Mouse (Mus musculus) CD4-positive helper T cell, adult 2 months (primary cell): ENCODE results near the gene Tmsb15b2.
"Not testable (repeated sequence)": the region's sequence is repeated elsewhere in the genome, so short reads cannot be mapped to it uniquely, and the experiment has no call there.

Experiments used
- DNase-seq: peaks from one replicate; pipeline ENCODE4 v3.0.0-alpha.2; 2012; ENCODE audit warnings: low read depth, missing footprints, low spot score

Tmsb15b2 gene

DNA sequence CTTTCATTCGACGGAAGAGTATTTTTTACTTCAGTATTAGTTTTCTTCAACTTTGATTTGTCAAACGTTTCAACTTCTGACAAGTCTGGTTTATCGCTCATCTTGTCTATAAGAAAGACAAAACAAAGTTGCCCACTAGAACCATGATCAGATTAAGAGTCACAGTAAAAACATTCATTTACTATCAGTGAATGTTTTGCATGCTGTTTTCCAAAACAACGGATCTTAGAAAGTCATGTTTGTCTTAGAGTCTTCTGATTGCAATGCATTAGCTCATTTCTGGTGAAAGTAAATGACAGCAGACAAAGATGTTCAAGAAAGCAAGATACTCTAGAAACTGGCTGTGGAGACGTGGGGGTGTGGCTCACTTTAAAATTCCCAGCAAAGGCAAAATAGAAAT, at the start of gene Tmsb15b2:
Gene Tmsb15b2, minus strand, starts transcription at position 101 of the 400 bp plus-strand sequence.
- not testable (repeated sequence) for DNase-seq

- peak; percentile 56 for DNase-seq
Observed at GRCm38 (mm10) chrX:137019310-137019709, 44.0 kb upstream of the Tmsb15b2 start.

- no peak for DNase-seq
Observed at GRCm38 (mm10) chrX:137017668-137018067, 42.4 kb upstream of the Tmsb15b2 start.

GRCm38 (mm10) chrX:137015099-137015709, 39.9 kb upstream of the Tmsb15b2 start:
- peak; percentile 67 for DNase-seq

GRCm38 (mm10) chrX:136996256-136996655, 21.0 kb upstream of the Tmsb15b2 start:
- no peak for DNase-seq

DNA sequence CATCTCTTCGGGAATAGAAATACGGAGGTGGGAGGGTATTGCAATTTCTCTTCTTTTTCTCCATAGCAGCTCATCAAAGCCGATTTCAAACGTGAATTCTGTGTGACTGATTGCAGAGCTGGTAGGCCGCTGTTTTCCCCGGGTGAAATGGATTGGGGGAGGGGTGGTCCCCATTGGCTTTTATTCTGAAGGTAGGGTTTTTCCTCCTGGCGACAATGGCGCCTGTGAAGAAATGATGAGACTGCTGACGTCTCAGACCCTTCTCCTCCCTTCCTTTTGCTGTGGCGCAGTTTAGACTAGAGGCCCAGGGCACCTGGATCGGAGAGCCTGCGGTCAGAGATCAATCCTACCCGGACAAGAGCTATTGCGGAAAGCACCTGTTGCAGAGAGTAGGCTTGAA, 18.3 kb upstream of the Tmsb15b2 start:
- peak; percentile 4 for DNase-seq

- DNase-seq = peak; percentile 78
Observed at GRCm38 (mm10) chrX:136992978-136993547, 17.8 kb upstream of the Tmsb15b2 start, which contains the start of gene Zcchc18. Zcchc18 (plus strand) TSS chrX:136993155.

DNA sequence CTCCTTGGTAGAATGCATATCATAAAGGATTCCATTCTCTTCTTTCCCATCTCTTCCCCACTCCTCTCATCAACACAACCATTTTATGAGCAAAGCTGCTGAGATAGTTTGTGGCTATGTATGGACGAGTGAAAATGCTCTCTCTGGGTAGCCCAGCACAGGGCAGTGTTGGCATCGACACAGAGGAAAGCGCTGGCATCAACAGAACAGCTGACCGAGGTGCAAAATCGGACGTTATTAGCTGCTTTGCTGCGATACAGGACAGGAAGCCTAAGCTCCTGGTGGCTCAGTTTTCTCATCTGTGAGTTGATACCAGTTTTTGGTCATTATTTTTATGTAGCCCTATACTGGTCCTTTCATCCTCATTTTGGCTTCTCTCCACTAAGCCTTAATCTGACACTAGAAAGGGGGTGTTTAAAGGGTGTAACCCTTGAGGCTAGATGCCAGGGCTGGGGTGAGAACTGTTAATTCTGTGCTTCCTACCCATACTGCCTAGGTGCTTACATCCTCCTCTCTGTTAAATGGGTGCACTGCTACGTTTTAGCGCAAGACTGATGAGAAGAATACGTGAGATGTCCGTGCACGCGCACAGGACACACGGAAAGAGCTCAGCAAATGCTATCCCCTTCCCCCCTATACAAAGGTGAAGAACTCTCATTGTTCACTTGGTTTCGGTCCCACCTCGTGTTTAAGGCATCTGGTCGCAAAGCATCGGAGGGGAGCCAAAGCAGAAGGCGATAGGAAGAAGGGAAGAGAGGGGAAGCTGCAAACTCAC, 17.1 kb upstream of the Tmsb15b2 start:
- no peak for DNase-seq

DNA sequence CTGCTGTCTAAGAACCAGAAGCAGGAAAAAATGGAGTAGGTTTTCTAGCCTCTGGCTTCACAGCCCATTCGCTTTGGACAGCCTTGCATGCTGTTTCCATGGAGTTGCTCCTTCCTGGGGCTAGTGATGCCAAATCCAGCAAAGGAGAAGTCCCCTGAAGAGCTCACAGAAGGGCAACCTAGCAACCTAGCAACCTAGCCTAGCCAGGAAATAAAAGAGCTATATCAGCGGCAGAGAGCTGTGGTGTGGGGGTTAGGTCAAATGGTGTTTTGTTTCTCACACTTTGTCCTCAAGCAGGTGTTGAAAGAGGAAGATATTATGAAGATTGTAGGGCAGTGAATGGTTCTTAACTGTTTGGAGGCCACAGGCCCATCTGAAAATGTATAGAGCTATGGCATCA, 16.0 kb upstream of the Tmsb15b2 start:
- no peak for DNase-seq

DNA sequence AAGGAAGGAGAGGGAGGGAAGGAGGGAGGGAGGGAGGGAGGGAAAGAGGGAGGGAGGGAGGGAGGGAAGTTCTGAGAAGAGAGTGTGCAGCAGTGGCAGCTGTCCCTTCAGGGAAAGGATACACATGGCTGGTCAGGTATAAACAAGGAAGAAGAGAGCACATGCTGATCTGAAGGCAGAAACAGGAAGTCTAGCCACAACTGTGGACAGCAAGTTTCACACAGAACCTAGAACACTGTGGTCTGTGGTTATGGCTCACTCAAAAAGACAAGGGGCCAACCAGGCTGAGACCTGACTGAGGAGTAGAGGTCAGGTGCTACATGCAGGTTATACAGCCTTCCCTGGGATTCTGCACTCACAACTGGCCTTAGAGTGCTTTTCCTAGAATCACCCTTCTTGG, 10.7 kb upstream of the Tmsb15b2 start:
- DNase-seq = peak; percentile 18

DNA sequence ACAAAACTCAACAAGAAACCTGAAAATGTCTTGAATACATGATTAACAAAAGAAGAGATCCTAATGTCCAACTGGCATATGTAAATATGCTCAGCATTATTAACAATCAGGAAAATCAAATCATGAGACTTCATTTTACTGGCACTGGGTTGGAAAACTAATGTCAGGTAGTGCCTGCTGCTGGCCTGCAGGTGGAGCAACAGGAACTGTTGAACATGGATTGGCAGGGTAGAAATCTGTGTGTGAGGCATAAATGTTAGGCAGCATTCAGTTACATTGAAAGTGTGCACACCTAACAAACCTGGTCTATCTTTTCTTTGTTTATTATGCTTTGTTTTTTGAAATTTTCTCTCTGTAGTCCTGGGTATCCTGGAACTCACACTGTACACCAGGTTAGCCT, 3.3 kb upstream of the Tmsb15b2 start:
- peak; percentile 22 for DNase-seq

DNA sequence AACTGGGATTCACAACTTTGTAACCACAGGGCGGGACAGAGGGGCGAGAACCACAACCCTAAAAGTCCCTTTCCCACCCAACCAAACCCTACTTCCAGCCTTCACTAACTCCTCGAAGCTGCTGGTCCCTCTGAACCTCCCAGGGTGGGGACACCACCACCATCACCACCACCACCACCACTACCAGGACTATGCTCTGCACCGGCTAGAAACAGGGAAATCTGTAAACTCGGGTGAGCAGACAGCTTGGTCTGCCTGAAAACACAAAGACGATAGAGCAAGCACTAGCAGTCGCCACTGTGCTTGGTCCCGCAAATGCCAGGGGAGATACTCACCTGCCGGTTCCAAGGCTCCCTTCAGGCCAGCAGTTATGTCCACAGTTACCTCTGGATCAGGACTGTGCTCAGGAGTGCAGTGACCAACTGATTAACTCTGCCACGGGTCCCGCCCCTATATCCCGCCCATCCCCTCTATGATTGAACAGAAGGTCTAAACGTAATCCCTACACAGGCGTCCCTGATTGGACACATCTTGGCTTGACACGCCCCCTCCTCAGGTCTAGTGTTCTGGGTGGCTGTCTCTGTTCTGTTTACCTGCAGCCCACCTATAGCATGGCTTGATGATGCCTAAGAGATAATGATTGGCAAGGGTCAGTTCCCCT, 1.3 kb upstream of the Tmsb15b2 start, which contains the start of the genes Tmsb15l and Tmsb15b1:
Gene Tmsb15l, minus strand, starts transcription at position 446 of the 661 bp plus-strand sequence.
Gene Tmsb15b1, minus strand, starts transcription at position 451 of the 661 bp plus-strand sequence.
- peak; percentile 86 for DNase-seq

- DNase-seq = peak; percentile 17
Observed at GRCm38 (mm10) chrX:136959688-136960087, 15.6 kb downstream of the Tmsb15b2 start.

GRCm38 (mm10) chrX:136958300-136958699, 17.0 kb downstream of the Tmsb15b2 start:
- not testable (repeated sequence) for DNase-seq

DNA sequence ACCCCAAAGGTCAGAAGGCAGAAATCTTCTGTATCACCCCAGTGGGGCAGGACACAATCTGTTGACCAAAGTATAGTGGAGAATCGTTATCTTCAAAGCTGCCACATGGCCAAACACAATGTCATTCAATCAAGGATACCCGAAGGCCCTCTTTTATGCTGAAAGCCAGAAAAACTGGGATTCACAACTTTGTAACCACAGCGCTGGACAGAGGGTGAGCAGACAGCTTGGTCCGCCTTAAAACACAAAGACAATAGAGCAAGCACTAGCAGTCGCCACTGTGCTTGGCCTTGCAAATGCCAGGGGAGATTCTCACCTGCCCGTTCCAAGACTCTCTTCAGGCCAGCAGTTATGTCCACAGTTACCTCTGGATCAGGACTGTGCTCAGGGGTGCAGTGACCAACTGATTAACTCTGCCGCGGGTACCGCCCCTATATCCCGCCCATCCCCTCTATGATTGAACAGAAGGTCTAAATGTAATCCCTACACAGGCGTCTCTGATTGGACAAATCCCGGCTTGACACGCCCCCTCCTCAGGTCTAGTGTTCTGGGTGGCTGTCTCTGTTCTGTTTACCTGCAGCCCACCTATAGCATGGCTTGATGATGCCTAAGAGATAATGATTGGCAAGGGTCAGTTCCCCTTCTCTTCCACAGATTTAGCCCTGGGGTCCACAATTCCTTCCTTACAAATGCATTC, 17.6 kb downstream of the Tmsb15b2 start:
- DNase-seq = not testable (repeated sequence)

- DNase-seq = no peak
Observed at GRCm38 (mm10) chrX:136937985-136938384, 37.3 kb downstream of the Tmsb15b2 start.

DNA sequence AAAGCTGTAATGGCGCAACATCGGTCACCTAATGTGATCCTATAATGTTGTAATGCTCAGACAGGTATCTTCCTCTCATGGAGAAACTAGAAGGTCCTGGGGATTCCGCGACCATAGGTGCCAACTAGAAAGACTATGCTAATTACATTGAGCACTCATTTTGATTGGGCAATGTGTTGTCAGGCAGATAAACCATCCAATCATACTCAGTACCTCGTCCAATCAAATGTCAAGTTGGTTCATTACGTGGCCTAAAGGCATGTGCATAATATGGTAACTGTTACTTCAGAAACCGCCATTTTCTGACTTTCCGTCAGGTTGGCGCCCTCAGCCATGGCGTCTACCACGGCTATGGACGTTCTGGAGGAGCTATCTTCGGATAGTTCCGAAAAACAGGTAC, 48.3 kb downstream of the Tmsb15b2 start, which contains the start of gene H2bfm:
Gene H2bfm, plus strand, starts transcription at position 295 of the 400 bp plus-strand sequence.
- DNase-seq = peak; percentile 40

DNA sequence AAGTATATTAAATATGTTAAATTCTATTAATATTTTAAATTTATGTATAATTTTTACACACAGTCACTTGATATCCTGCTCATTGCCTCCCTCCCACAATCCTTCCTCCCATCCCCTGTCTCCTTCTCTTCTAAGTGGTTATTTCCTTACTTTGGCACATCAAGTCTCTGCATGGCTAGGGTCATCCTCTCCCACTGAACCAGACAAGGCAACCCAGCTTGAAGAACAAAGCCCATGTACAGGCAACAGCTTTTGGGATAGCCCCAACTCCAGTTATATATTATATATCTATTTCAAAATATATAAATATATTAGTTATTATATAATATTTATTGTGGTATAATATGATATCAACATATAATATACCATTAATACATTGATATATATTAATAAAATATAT, 49.4 kb downstream of the Tmsb15b2 start:
- no peak for DNase-seq
